Mouse (Mus musculus) ZHBTc4 (cell line): ENCODE data around the gene Ankrd31.
A peak's percentile ranks its signal among the peaks of the same experiment; 100 is the strongest.

ENCODE experiments used
- DNase-seq: peaks from one replicate; pipeline ENCODE4 v3.0.0-alpha.2; 2011; ENCODE audit warnings: low read depth, low spot score

Ankrd31 gene

DNA sequence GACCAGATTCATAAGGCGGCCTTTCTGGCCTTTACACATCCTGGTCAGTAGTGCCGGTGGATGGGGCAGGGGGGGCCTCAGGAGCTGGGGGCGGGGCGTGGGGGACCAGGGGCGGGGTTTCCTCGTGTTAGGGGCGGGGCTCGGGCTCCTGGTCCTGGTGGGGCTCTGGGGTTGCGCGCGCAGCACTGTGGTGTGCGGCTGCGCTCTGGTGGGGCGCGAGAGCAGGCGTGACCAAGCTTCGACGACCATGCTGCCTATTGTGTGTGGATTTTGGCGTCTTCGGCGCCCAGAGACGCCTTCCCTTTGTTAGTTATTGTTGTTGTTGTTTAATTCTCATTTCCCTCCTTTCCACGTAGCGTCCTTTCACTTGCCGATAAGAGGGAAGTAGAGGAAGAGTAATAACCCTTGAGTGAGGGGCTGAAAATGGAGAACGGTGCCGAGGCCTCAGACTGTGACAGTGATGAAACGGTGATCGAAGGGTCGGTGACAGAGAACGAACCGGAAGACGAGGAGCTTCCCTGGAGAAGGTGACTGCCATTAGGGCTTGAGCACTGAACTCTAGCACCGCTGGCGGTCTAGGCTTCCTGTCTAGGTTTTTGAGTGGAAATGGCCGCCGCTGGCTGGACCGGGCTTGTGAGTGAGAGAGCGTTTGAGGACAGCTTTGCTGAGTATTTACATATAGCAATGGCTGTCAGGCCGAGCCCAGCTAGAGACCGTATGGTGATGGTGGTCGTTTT is at the start of gene Ankrd31:
TSS of gene Ankrd31 (plus strand) at position 164 of the 737 bp plus-strand sequence.
- DNase-seq: peak; percentile 78

DNA sequence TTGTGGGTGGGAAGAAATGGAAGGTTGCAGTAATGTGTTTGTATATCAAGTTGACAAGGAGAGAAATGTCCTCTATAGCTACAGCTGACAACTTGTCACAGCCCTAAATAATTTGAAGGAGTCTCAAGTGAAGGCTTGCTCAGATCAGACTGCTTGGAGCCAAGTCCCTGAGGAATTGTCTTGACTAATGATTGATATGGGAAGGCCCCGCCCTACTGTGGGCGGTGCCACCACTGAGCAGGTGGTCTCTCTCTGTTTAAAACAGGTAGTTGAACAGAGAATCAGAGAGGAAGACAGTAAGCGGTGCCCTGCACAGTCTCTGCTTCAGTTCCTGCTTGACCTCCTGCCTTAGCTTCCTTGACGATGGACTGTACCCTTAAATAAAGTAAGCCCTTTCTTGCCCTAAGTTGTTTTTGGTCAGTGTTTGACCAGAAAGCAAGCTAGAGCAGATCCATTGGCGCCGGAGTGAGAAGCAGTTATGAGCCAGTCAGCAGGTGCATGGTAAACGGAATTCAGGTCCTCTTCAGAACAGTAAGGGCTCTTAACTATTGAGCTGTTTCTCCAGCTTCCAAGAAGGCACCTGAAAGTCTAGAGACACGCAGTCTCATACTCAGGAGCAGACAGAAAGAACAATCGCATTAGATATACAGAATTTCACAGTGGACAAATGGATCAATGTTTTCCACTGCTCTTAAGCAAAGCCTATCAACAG is 45.3 kb upstream of the Ankrd31 start:
- DNase-seq: peak; percentile 23

DNA sequence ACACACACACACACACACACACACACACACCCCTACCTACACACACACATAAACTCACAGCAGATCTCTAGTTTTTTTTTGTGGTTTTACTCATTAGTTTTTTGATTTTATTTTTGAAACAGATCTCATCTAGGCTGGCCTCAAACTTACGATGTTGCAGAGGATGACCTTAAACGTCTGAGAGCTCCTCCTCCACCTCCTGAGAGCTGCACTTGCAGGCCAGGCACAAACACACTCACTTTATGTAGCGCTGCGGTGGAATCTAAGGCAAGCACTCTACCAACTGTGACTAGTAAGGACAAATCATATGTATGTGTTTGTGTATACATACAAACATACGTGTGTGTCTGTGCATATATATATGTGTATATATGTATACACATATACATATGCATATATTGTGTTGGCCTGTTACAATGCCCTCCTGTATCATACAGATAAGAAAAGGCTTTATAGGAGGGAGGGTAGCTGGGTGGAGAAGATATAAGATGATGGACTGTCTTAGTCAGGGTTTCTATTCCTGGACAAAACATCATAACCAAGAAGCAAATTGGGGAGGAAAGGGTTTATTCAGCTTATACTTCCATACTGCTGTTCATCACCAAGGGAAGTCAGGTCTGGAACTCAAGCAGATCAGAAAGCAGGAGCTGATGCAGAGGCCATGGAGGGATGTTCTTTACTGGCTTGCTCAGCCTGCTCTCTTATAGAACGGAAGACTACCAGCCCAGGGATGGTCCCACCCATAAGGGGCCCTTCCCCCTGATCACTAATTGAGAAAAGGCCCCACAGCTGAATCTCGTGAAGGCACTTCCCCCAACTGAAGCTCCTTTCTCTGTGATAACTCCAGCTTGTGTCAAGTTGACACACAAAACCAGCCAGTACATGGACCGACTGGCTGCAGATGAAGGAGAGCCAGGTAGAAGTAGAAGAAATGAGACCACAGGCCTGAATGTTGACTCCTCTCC is 38.5 kb upstream of the Ankrd31 start:
- DNase-seq: no peak

DNA sequence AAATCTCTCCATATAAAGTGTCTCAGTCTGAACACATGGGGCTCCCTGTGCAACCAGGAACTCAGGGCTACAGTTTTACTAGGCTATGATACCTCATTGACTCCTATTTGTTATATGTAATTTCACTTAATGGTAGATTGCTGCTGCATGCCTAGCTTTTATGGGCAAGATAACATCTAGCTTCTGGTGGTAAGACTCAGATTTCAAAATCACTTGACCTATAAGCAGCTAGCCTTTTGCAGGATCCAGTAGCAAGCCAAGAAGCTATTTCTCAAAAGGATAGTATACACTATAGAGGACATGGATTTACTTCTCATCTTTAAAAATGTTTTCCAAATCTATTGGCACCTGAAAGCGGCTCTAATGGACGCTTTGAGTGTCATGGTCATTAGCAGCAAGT is 31.8 kb upstream of the Ankrd31 start:
- no peak for DNase-seq

DNA sequence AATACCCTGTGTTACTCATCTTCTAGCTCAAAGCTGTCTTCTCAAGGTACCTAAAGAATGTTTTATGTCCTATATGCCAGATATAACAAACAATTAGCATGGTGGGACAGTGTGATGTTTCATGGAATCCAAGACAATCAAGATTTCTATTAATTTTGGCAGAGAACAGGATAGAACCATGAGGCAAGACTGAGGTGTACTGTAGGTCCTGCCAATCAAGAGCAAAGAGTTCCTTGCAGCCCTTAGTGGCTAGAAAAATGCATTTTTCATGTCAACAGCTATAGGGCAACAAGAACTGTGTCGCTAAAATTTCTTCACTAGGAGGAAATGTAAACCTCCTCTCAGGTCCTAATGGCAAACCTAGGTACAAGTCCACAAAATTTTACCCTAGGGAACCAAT is 30.3 kb upstream of the Ankrd31 start:
- no peak for DNase-seq

DNA sequence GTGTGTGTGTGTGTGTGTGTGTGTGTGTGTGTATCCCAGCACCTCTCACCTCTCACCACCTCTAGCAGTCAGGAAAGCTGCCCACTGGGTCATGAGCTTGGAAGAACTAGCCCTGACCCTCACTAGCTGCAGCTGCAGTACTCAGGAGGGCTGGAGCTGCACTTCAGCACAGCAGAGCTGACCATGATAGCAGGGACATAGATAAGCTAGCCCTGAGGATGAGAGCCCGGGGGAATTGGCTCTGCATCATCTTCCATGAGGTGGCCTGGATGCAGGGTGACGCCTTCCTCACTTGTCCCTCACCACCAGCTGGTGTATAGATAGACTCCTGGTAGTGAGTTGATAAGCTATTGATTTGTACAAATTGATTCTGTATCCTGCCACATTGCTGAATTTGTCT is 28.1 kb upstream of the Ankrd31 start:
- DNase-seq: no peak

DNA sequence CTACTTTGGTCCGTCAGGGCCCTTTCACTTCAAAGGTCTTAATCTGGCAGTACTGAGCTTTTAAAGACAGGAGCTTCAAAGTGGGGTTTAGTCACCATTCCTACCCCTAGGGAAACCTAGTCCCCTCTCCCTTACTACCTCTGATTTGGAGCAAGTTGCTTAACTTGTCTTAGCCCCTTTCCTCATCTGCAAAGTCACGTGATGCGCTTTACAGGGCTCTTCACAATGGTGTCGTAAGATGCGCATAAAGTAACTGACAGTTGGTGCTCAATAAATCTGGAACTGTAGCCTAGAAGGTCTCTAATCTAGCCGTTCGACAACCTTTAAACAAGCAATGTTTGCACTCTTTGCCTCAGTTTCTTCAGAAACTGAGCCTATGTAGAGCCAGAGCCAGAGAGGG is 19.8 kb upstream of the Ankrd31 start:
- DNase-seq: peak; percentile 11

DNA sequence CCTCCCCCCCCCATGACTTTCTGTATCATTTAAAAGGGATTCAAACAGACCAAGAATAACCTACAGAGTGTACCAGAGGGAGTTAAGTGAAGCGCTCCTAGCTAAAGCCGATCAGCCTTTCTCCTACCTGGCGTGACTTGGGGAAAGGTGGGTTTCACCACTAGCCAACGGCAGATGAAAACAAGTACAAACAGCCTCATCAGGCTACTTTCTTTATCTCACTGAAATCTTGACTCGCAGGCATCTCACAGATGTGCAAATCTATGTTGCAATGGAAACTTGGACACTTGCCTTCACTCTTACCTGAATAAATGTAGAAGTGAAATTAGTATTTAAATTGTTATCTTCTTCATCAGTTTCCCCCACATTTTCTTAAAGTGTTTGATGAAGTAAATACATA is 18.9 kb upstream of the Ankrd31 start:
- DNase-seq: no peak

DNA sequence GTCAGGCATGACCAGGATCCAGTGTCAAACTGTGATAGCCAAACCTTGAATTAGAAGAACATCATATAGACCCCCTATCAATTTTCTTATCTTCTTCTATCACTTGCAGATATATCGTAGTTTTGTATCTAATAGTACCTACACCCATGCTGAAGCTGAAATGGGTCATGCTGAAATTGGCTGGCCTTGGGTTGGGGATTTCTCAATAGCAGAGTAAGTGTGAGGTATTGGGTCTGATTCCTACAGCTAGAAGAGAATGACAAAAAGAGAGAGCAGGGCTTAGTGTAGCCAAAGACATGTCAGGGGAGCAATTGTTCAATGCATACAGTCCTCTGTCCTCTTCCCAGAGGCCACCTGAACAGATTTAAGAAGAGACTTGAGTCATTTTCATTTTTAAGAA is 18.0 kb upstream of the Ankrd31 start:
- DNase-seq: no peak

DNA sequence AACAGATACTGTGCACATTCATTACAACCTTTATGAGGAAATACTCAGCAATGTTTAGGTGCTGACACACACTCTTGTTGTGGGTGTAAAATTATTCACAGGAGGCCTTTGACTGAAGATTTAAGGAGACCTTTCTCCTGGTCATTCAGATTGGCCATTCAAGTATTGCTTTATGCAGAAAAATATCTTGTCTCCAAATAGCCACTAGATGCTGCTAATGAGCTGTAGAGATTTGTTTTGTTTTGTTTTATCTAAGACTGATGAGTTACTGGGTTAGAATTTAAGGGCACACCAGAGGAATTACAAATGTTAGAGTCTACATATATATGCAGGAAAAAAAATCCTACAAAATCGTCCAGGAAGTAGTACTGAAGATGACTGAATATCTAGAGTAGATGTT is 12.9 kb upstream of the Ankrd31 start:
- no peak for DNase-seq

DNA sequence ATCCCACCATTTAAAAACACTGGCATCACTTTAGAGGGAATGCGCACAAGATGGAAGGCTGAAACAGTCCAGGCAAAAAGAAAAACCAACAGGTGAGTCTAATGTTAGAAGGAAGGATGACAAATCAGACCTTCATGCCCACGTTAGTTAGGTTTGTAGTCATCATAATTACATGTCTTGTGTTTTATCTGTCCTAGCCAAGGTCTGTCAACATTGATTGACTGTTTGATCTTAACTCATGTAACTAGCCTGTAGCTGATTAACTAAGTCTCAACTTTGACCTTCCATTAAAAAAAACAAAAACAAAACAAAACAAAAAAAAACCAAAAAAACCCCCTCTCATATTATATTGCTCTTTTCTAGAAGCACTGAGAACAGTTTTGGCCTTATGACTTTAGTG is 7.9 kb upstream of the Ankrd31 start:
- DNase-seq: no peak

DNA sequence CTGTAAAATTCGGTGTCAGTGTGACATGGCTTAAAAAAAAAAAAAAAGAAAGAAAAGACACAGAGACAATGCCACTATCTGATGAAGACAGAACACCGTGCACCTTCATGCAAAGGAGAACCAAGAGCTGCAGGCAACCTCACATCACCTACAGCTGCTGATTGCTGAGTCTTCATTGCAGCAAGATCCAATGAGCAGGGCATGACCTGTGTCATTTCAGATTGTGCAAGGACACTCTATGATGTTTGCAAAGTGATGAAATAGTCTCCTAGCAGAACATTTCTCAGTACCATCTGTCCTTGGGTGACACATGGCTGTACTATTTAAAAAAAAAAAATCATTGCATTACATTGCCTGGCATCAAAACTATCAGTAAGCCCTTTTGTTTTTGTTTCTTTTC is 5.2 kb upstream of the Ankrd31 start:
- no peak for DNase-seq

DNA sequence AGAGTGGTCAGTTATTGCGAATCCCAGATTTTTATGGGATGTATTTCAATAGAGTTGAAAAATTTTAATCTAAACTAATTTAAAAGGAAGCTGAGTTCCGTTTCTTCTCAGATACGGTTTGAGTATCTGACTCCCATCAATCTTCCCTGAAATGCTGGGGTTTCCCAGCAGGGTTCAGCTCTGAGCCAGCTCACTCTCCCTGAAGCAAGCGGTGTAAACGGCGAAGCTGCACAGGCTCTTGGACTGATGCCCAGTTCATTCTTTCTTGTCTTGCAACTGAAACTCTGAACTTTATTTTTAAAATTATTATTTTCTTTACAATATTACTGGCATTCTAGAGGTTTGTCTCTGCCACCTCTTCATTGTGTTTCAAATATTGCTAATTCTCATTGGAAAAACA is 2.0 kb upstream of the Ankrd31 start:
- no peak for DNase-seq

DNA sequence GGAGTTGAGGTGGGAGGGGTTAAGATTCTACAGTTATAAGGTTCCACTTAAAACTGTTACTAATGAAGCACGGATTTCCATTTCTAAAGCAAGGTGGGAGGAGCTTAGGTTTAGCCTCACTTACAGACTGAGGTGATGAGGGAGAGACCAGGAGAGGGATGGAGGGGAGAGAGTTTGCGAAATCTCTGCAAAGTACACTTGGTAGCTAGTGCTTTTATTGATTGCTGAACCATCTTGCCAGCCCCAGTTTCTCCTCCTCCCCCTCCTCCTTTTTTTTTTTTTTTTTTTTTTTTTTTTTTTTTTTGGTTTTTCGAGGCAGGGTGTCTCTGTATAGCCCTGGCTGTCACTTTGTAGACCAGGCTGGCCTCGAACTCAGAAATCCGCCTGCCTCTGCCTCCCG is 1.8 kb downstream of the Ankrd31 start:
- DNase-seq: no peak

DNA sequence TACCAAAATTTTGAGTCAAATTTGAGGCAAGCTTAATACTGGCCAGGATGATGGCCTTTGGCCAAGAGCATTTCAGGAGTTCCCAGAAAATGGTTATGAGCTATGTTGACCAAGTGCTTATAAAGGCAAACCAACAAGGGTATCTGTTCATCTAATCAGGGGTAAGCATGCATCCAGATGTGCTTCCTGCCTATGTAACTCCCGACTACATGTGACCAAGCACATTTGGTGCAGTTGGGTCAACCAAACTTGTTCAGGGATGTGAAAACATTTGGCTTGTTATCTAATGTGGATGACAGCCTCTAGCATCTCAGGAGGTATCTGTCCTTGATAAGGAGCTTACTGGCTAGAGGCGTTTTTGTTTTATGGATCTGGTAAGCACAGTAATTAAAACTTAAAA is 12.8 kb downstream of the Ankrd31 start:
- DNase-seq: no peak

DNA sequence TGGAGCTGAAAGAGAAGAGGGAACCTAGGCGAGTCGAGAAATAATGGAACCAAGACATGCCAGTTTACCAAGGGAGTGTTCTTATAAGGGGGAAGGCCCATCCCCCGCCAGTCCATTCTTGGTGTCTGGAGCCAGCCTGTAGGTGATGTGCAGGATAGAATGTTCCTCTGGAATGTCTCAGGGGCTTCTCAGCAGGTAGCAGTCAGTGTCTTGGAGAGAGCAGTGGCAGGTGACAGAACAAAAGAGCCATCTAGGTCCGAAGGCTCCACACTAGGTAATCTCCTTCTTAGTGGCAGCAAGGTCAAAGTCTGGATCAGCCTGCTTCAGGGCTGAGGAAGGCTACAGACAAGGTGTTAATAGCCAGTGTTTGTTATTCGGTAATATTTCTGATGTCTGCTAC is 38.0 kb downstream of the Ankrd31 start:
- peak; percentile 44 for DNase-seq

DNA sequence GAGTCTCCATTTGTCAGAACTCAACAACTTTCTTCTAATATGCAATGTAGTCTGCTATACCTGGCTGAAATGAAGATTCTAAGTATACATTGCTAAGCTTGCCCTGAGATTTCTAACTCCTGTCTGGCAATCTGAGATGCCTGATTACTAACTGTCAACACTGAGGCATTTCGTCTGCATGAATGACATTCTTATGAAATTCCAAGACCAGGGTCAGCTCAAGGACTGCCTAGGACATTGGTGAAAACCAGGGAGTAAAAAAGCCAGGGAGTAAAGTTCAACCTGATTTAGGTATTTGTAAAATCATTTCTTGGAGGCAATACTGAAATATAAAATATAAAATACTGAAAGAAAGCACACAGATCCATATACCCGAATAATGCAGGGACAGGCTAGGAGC is 45.4 kb downstream of the Ankrd31 start:
- DNase-seq: no peak

DNA sequence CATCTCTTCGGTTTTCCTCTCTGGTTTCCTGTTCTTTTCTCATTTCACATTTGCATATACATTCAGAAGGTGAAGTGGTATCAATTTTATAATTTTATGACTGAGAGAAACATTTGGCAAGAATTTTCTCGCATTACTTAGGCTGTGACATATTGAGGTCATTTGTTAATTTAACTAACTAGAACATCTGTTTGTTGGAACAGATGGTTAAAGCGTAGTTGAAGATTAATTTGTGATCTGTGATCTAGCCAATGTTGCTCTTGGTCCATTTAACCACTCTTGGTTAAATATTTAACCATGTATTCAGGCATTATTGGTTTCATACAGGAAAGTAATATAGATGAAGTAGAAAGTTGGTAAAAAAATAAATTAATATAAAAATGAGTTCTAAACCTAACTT is 47.2 kb downstream of the Ankrd31 start:
- DNase-seq: no peak

DNA sequence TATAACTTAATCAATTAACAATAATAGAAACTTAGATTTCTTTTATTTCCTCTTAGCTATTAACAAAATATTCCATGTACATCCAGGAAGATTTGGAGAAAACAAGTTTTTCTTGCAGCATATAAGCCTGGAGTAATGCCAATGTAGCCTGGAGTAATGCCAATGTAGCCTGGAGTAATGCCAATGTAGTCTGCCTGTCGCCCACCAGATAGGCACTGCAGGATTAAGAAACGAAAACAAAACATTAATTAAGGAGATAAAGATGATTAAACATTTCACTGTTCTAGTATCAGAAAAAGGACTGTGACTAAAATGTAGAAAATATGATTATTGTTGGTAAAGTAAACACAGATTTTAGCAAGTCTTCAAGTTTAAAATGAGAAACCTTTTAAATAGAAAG is 49.4 kb downstream of the Ankrd31 start:
- no peak for DNase-seq

DNA sequence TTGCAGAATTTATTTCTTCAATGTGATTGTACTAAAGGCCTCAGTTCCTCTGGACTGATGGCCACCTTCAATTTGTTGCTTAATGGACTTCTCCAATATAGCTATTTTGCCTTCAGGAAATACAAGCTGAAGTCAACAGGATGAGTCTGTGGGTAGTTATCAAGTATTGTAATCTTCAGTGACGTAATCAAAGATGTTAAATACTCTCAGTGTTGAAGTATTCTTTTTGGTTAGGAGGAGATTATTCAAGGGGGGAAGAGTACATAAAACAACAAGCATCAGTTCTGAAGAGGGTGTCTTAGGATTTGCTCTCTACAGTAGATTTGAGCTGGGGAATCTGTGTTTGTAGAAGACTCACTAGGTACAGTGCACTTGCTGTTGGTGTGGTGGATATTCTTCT is 101.7 kb downstream of the Ankrd31 start:
- no peak for DNase-seq

DNA sequence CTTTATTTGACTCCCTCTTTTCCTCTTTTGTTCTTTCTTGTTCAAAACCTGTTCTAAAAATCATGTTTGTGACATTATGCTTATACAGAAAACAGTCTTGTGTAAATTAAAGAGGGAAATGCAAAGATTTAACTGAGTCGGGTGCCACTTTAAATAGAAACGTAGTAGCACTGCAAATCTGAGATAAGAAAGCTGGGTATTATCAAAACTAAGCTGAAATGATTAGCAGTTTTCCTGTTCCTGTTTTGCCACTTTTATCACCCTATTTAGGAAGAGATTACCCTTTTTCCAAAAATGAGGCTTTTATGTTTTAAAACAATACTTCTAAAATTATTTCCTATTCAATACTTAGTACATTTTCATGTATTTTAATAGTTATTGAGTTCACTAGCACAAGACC is 104.1 kb downstream of the Ankrd31 start:
- no peak for DNase-seq

DNA sequence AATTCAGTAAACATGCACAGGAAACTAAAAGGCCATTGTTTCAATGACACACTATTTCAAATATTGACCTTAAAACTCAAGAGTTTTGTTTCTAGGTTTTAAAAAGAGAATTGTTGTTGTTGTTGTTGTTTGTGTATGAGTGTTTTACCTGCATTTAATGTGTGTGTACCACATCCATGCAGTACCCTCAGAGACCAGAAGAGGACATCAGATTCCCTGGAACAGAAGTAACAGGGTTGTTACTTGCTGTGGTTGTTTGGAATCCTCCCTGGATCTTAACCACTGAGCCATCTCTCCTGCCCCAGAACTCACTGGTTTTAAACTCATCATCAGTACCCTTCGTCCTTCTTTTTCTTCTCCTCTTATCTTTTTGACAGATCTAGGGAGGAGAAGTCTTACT is 105.2 kb downstream of the Ankrd31 start:
- DNase-seq: peak; percentile 59
